Mouse (Mus musculus) embryonic facial prominence, embryonic 13.5 days (tissue): ENCODE measurements around the gene Etl4. TPM values are rescaled to one million over a fixed set of nuclear protein-coding genes. Genes with fewer than 3 reads are reported as not detected.

Source experiments
- ATAC-seq: fragments of 200-750 bp; cut with Nextera tagmentation; 2 replicates; pipeline ENCODE4 v1.8.0; 2017; ENCODE audit warnings: low read depth; ENCODE audit not compliant: insufficient number of reproducible peaks, insufficient read depth, low FRiP score, low TSS enrichment
- H3K27ac ChIP-seq: fragments of 300-500 bp; sonication (generic); 2 replicates; pipeline ENCODE4 v1.5.1; 2015; ENCODE audit warnings: moderate library complexity, mild to moderate bottlenecking, inconsistent platforms
- H3K27me3 ChIP-seq: fragments of 300-500 bp; sonication (generic); 2 replicates; pipeline ENCODE4 v1.6.1; 2015; ENCODE audit warnings: mild to moderate bottlenecking, inconsistent platforms
- H3K36me3 ChIP-seq: fragments of 300-500 bp; sonication (generic); 2 replicates; pipeline ENCODE4 v1.6.1; 2015; ENCODE audit warnings: mild to moderate bottlenecking, inconsistent platforms
- H3K4me1 ChIP-seq: fragments of 300-500 bp; sonication (generic); 2 replicates; pipeline ENCODE4 v1.6.1; 2015; ENCODE audit warnings: inconsistent platforms
- H3K4me2 ChIP-seq: fragments of 300-500 bp; sonication (generic); 2 replicates; pipeline ENCODE4 v1.6.1; 2015; ENCODE audit warnings: moderate library complexity, mild to moderate bottlenecking, inconsistent platforms
- H3K4me3 ChIP-seq: fragments of 300-500 bp; sonication (generic); 2 replicates; pipeline ENCODE4 v1.5.1; 2015; ENCODE audit warnings: mild to moderate bottlenecking, inconsistent platforms
- H3K9ac ChIP-seq: fragments of 300-500 bp; sonication (generic); 2 replicates; pipeline ENCODE4 v1.6.1; 2015; ENCODE audit warnings: mild to moderate bottlenecking, inconsistent platforms
- H3K9me3 ChIP-seq: fragments of 300-500 bp; sonication (generic); 2 replicates; pipeline ENCODE4 v1.6.1; 2016; ENCODE audit warnings: inconsistent platforms
- WGBS: fragments of 180-500 bp; shearing (Covaris S2); methylation state at CpG from one replicate; pipeline ENCODE4 v1.1.7; 2015; ENCODE audit warnings: mixed read lengths; 5-methylcytosine and 5-hydroxymethylcytosine counted together
- polyA plus RNA-seq: library from polyadenylated mRNA; unstranded; fragments of >200 nt; fragmentation: Nextera tagmentation; extraction: Ambion mirVana; gene quantifications from 2 replicates; pipeline ENCODE4 v1.2.1, GENCODE M21; 2015

The Etl4 gene
- polyA plus RNA-seq, 1 experiment from 2014 or later, result 33.3 TPM

- Histone ChIP-seq H3K36me3 (no peaks in the 10 kb centered on the region), H3K4me1 (no peaks in the 10 kb centered on the region), H3K27ac (no peak overlapping the region), H3K27me3 (no peaks in the 10 kb centered on the region), H3K4me3 (no peak overlapping the region), H3K9ac (no peak overlapping the region), H3K9me3 (no peaks in the 10 kb centered on the region), H3K4me2 (no peak overlapping the region)
- 71% methylated on average over 3 of the region's 3 CpGs for WGBS
- ATAC-seq, result no peak
Observed at GRCm38 (mm10) chr2:20692898-20693297, 783.3 kb downstream of the Etl4 start.

GRCm38 (mm10) chr2:20693772-20694171 lies 784.2 kb downstream of the Etl4 start:
- H3K4me2 ChIP-seq, result no peak overlapping the region
- ATAC-seq, result no peak
- 85% methylated on average over 1 of the region's 1 CpGs for WGBS

GRCm38 (mm10) chr2:20697719-20698118 lies 788.1 kb downstream of the Etl4 start:
- ATAC-seq, result no peak
- WGBS, result 52% methylated on average over 1 of the region's 1 CpGs
- Histone ChIP-seq H3K36me3 (no peaks in the 10 kb centered on the region), H3K27ac (no peak overlapping the region), H3K27me3 (no peaks in the 10 kb centered on the region), H3K9me3 (no peaks in the 10 kb centered on the region), H3K4me2 (no peak overlapping the region), H3K4me1 (no peaks in the 10 kb centered on the region), H3K4me3 (no peak overlapping the region), H3K9ac (no peak overlapping the region)

More at GRCm38 (mm10) chr2:20693772-20694171, 784.2 kb downstream of the Etl4 start:
- no peaks in the 10 kb centered on the region for H3K27me3 ChIP-seq
- H3K4me3 ChIP-seq, result no peak overlapping the region
- no peaks in the 10 kb centered on the region for H3K9me3 ChIP-seq
- H3K9ac ChIP-seq, result no peak overlapping the region
- no peaks in the 10 kb centered on the region for H3K36me3 ChIP-seq
- no peak overlapping the region for H3K27ac ChIP-seq
- no peaks in the 10 kb centered on the region for H3K4me1 ChIP-seq

GRCm38 (mm10) chr2:20705110-20705509 lies 795.5 kb downstream of the Etl4 start:
- ATAC-seq, result no peak
- Histone ChIP-seq H3K9ac (no peak overlapping the region), H3K36me3 (0 out of 2 replicates have a peak, but pooled peaks cover 2% of the 10 kb centered on the region), H3K4me2 (no peak overlapping the region), H3K27me3 (no peaks in the 10 kb centered on the region), H3K4me3 (no peak overlapping the region), H3K9me3 (no peaks in the 10 kb centered on the region), H3K4me1 (no peaks in the 10 kb centered on the region), H3K27ac (no peak overlapping the region)
- 76% methylated on average over 4 of the region's 4 CpGs for WGBS

- Histone ChIP-seq H3K9ac (no peak overlapping the region), H3K4me1 (no peaks in the 10 kb centered on the region), H3K36me3 (0 out of 2 replicates have a peak, but pooled peaks cover 2% of the 10 kb centered on the region), H3K4me2 (no peak overlapping the region), H3K27ac (no peak overlapping the region), H3K27me3 (no peaks in the 10 kb centered on the region), H3K9me3 (no peaks in the 10 kb centered on the region), H3K4me3 (no peak overlapping the region)
- 82% methylated on average over 7 of the region's 7 CpGs for WGBS
- no peak for ATAC-seq
Observed at GRCm38 (mm10) chr2:20710589-20710988, 801.0 kb downstream of the Etl4 start.

GRCm38 (mm10) chr2:20711024-20711423 lies 801.4 kb downstream of the Etl4 start:
- 0 out of 2 replicates have a peak, but pooled peaks cover 2% of the 10 kb centered on the region for H3K36me3 ChIP-seq
- H3K9ac ChIP-seq, result no peak overlapping the region
- 65% methylated on average over 2 of the region's 2 CpGs for WGBS
- no peaks in the 10 kb centered on the region for H3K4me1 ChIP-seq
- no peak overlapping the region for H3K4me2 ChIP-seq
- H3K27me3 ChIP-seq, result no peaks in the 10 kb centered on the region
- H3K4me3 ChIP-seq, result no peak overlapping the region
- ATAC-seq, result no peak
- no peaks in the 10 kb centered on the region for H3K9me3 ChIP-seq
- H3K27ac ChIP-seq, result no peak overlapping the region

GRCm38 (mm10) chr2:20719105-20719504 lies 809.5 kb downstream of the Etl4 start:
- Histone ChIP-seq H3K9ac (no peak overlapping the region), H3K27ac (no peak overlapping the region), H3K4me3 (no peak overlapping the region), H3K4me1 (peaks cover 24% of the 10 kb centered on the region), H3K36me3 (no peaks in the 10 kb centered on the region), H3K9me3 (no peaks in the 10 kb centered on the region), H3K4me2 (no peak overlapping the region), H3K27me3 (peaks cover 7% of the 10 kb centered on the region)
- 72% methylated on average over 4 of the region's 4 CpGs for WGBS
- ATAC-seq, result no peak

- H3K27me3 ChIP-seq, result peaks cover 17% of the 10 kb centered on the region
- no peaks in the 10 kb centered on the region for H3K9me3 ChIP-seq
- H3K9ac ChIP-seq, result no peak overlapping the region
- no peak overlapping the region for H3K4me3 ChIP-seq
- ATAC-seq, result no peak
- 81% methylated on average over 3 of the region's 3 CpGs for WGBS
- no peak overlapping the region for H3K27ac ChIP-seq
- peaks cover 30% of the 10 kb centered on the region for H3K4me1 ChIP-seq
- H3K4me2 ChIP-seq, result no peak overlapping the region
- no peaks in the 10 kb centered on the region for H3K36me3 ChIP-seq
Observed at GRCm38 (mm10) chr2:20721098-20721497, 811.5 kb downstream of the Etl4 start.

- peak overlapping the region; percentile 11 for H3K9ac ChIP-seq
- H3K27me3 ChIP-seq, result peaks cover 17% of the 10 kb centered on the region
- H3K27ac ChIP-seq, result peak overlapping the region; percentile 62
- no peaks in the 10 kb centered on the region for H3K36me3 ChIP-seq
- WGBS, result 12% methylated on average over 15 of the region's 15 CpGs
- peak overlapping the region; percentile 56 for H3K4me2 ChIP-seq
- H3K4me1 ChIP-seq, result peaks cover 30% of the 10 kb centered on the region
- ATAC-seq, result 0 out of 2 replicates have a peak, but pooled peaks have one; percentile 59
- peak overlapping the region; percentile 31 for H3K4me3 ChIP-seq
- no peaks in the 10 kb centered on the region for H3K9me3 ChIP-seq
Observed at GRCm38 (mm10) chr2:20722165-20722991, 812.8 kb downstream of the Etl4 start.

- Histone ChIP-seq H3K27me3 (peaks cover 17% of the 10 kb centered on the region), H3K9me3 (no peaks in the 10 kb centered on the region), H3K27ac (no peak overlapping the region), H3K36me3 (no peaks in the 10 kb centered on the region), H3K9ac (no peak overlapping the region), H3K4me2 (peak overlapping the region; percentile 56; the same call in 1 of the 2 replicates), H3K4me1 (peaks cover 30% of the 10 kb centered on the region), H3K4me3 (0 out of 2 replicates have a peak overlapping the region, but pooled peaks have one; percentile 31)
- ATAC-seq, result no peak
- 36% methylated on average over 2 of the region's 2 CpGs for WGBS
Observed at GRCm38 (mm10) chr2:20723990-20724745, 814.6 kb downstream of the Etl4 start.

GRCm38 (mm10) chr2:20726974-20727373 lies 817.4 kb downstream of the Etl4 start:
- Histone ChIP-seq H3K4me2 (no peak overlapping the region), H3K27ac (no peak overlapping the region), H3K36me3 (no peaks in the 10 kb centered on the region), H3K27me3 (peaks cover 13% of the 10 kb centered on the region), H3K9me3 (no peaks in the 10 kb centered on the region), H3K9ac (no peak overlapping the region), H3K4me3 (no peak overlapping the region), H3K4me1 (peaks cover 24% of the 10 kb centered on the region)
- ATAC-seq, result no peak
- 48% methylated on average over 2 of the region's 2 CpGs for WGBS
